Mouse (Mus musculus): ENCODE measurements around the gene Rnase11. TPM values are rescaled to one million over a fixed set of nuclear protein-coding genes. Genes with fewer than 3 reads are reported as not detected.

Rnase11 gene
- polyA plus RNA-seq, 1 experiment from 2014 or later: not detected

GRCm38 (mm10) chr14:51088970-51089673, 39.2 kb upstream of the Rnase11 start:
- no peaks in the 10 kb centered on the region for H3K36me3 ChIP-seq (replicated peaks)
- H3K4me3 ChIP-seq (replicated peaks): peak overlapping the region; percentile 69
- WGBS: under 1% methylated on average over 34 of the region's 34 CpGs
- H3K9ac ChIP-seq: peak overlapping the region; percentile 59
- H3K4me1 ChIP-seq: peaks cover 11% of the 10 kb centered on the region
- no peaks in the 10 kb centered on the region for H3K9me3 ChIP-seq
- H3K27ac ChIP-seq: peak overlapping the region; percentile 78
- peak overlapping the region; percentile 72 for H3K4me2 ChIP-seq
- ATAC-seq (ENCODE audit: low FRiP score): peak; percentile 93
- peaks cover under 1% of the 10 kb centered on the region; the same call in 1 of the 2 replicates for H3K27me3 ChIP-seq

GRCm38 (mm10) chr14:51088166-51088969, 38.4 kb upstream of the Rnase11 start:
- Histone ChIP-seq H3K9me3 (no peaks in the 10 kb centered on the region), H3K4me3 (replicated peaks) (peak overlapping the region; percentile 69), H3K36me3 (replicated peaks) (no peaks in the 10 kb centered on the region), H3K9ac (peak overlapping the region; percentile 52), H3K27ac (peak overlapping the region; percentile 78; the same call in 1 of the 2 replicates), H3K4me1 (peaks cover 12% of the 10 kb centered on the region), H3K4me2 (peak overlapping the region; percentile 72), H3K27me3 (peaks cover 8% of the 10 kb centered on the region)
- under 1% methylated on average over 23 of the region's 23 CpGs for WGBS
- peak; percentile 33 for ATAC-seq (ENCODE audit: low FRiP score)

DNA sequence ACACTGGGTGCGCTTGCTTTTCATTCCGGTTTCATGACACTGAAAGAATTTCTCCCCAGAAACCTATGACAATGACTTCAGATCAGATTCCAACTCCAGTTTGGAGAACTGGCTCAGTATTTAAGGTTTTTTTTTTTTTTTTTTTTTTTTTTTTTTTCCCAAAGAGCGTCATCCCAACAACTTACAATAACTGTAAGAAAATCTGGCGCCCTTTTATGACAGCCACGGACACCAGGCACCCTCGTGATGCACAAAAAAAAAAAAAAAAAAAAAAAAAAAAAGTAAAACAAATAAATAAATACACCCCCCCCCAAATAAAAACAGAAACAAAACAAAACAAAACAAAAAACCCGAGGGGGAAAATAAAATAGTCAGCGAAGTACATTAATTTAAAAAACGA, 37.8 kb upstream of the Rnase11 start:
- Histone ChIP-seq H3K27me3 (peaks cover 12% of the 10 kb centered on the region), H3K9ac (0 out of 2 replicates have a peak overlapping the region, but pooled peaks have one; percentile 33), H3K9me3 (no peaks in the 10 kb centered on the region), H3K36me3 (replicated peaks) (no peaks in the 10 kb centered on the region), H3K4me2 (peak overlapping the region; percentile 72), H3K4me1 (peaks cover 18% of the 10 kb centered on the region), H3K27ac (no peak overlapping the region), H3K4me3 (replicated peaks) (peak overlapping the region; percentile 69)
- no peak for ATAC-seq (ENCODE audit: low FRiP score)
- 9% methylated on average over 9 of the region's 9 CpGs for WGBS

- H3K27me3 ChIP-seq: peaks cover 16% of the 10 kb centered on the region
- WGBS: 84% methylated on average over 4 of the region's 4 CpGs
- no peak overlapping the region for H3K4me3 ChIP-seq (replicated peaks)
- H3K27ac ChIP-seq: no peak overlapping the region
- H3K9ac ChIP-seq: no peak overlapping the region
- H3K4me2 ChIP-seq: no peak overlapping the region
- H3K4me1 ChIP-seq: peaks cover 12% of the 10 kb centered on the region
- ATAC-seq (ENCODE audit: low FRiP score): no peak
- no peaks in the 10 kb centered on the region for H3K36me3 ChIP-seq (replicated peaks)
- H3K9me3 ChIP-seq: no peaks in the 10 kb centered on the region
Observed at GRCm38 (mm10) chr14:51085911-51086310, 35.9 kb upstream of the Rnase11 start.

- Histone ChIP-seq H3K4me3 (replicated peaks) (no peak overlapping the region), H3K36me3 (replicated peaks) (no peaks in the 10 kb centered on the region), H3K9me3 (no peaks in the 10 kb centered on the region), H3K4me2 (no peak overlapping the region), H3K9ac (no peak overlapping the region), H3K4me1 (peaks cover 10% of the 10 kb centered on the region), H3K27me3 (peaks cover 18% of the 10 kb centered on the region), H3K27ac (no peak overlapping the region)
- no peak for ATAC-seq (ENCODE audit: low FRiP score)
- WGBS: 78% methylated on average over 2 of the region's 2 CpGs
Observed at GRCm38 (mm10) chr14:51085086-51085485, 35.1 kb upstream of the Rnase11 start.

GRCm38 (mm10) chr14:51083805-51084204, 33.8 kb upstream of the Rnase11 start:
- peaks cover 9% of the 10 kb centered on the region for H3K4me1 ChIP-seq
- no peak overlapping the region for H3K27ac ChIP-seq
- peak overlapping the region; percentile 74 for H3K4me2 ChIP-seq
- no peaks in the 10 kb centered on the region for H3K9me3 ChIP-seq
- peaks cover 18% of the 10 kb centered on the region for H3K27me3 ChIP-seq
- 9% methylated on average over 7 of the region's 7 CpGs for WGBS
- ATAC-seq (ENCODE audit: low FRiP score): no peak
- peak overlapping the region; percentile 53 for H3K4me3 ChIP-seq (replicated peaks)
- peak overlapping the region; percentile 56; the same call in 1 of the 2 replicates for H3K9ac ChIP-seq
- H3K36me3 ChIP-seq (replicated peaks): no peaks in the 10 kb centered on the region

DNA sequence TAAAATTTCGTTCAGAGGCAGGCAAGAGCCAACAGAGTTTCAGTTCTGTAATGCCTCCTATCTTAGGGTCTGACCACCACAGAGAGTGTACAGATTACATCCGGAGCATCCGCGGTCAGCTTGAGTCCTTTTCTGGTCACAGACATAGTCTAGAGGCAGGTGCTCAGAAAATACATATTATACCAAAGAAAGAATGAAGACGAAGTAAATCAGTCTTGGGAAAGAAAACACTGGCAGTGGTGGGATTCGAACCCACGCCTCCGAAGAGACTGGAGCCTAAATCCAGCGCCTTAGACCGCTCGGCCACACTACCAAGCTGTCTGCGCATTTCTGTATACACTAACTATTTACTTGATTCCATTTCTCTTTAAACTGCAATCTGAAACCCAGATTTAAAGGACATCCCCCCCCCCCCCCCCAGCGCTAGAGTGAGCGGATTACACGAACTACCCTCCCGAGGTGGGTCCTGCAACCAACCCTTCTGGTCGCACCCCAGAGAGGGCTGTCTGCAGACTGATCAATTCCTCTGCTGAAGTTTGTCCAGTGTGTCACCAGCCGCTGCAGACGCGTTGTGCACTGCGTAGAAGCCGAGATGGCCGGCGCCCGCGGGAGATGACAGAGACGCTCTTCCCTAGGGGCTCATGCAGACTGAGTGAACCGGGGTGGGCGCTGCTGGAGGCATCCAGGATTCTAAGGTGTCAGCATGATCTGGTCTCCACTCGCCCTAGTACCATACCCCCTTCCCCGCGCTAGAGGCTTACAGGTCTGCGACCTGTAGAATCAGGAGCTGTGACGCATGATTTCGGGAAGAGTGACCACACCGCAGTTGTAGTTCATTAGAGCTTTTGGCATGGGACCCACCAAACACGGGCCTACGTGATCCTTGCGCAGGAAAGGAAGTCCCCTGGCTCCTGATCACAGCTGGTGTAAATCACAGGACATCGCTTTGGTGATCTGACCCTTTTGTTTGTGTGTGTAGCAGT, 32.9 kb upstream of the Rnase11 start:
- Histone ChIP-seq H3K4me3 (replicated peaks) (peak overlapping the region; percentile 53), H3K27me3 (peaks cover 18% of the 10 kb centered on the region), H3K4me2 (peak overlapping the region; percentile 74), H3K36me3 (replicated peaks) (no peaks in the 10 kb centered on the region), H3K9me3 (no peaks in the 10 kb centered on the region), H3K27ac (no peak overlapping the region), H3K4me1 (peaks cover 7% of the 10 kb centered on the region), H3K9ac (peak overlapping the region; percentile 56)
- ATAC-seq (ENCODE audit: low FRiP score): peak; percentile 78
- 2% methylated on average over 40 of the region's 40 CpGs for WGBS

DNA sequence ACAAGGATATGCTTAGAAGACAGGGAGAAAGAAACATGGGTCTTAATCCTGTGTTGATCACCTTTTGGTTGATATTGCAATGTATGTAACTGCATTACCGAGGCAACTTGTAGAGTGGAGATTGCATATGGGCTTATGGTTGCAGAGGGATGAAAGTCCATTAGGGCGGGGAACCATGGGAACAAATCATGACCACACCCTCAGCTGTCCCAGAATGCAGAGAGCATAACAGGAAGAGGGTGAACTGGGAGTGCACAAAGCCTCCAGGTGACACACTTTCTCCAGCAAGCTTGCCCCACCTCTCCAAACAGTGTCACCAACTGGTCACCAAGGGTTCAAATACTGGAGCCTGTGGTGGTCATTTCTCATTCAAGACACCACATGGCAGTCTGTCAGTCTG, 31.1 kb upstream of the Rnase11 start:
- Histone ChIP-seq H3K36me3 (replicated peaks) (no peaks in the 10 kb centered on the region), H3K9me3 (no peaks in the 10 kb centered on the region), H3K27me3 (peaks cover 18% of the 10 kb centered on the region), H3K9ac (no peak overlapping the region), H3K4me1 (peaks cover 7% of the 10 kb centered on the region), H3K27ac (no peak overlapping the region), H3K4me2 (no peak overlapping the region), H3K4me3 (replicated peaks) (no peak overlapping the region)
- ATAC-seq (ENCODE audit: low FRiP score): no peak
- 98% methylated on average over 2 of the region's 2 CpGs for WGBS

GRCm38 (mm10) chr14:51079180-51079579, 29.2 kb upstream of the Rnase11 start:
- no peaks in the 10 kb centered on the region for H3K9me3 ChIP-seq
- peaks cover 17% of the 10 kb centered on the region for H3K27me3 ChIP-seq
- no peak overlapping the region for H3K4me2 ChIP-seq
- H3K9ac ChIP-seq: no peak overlapping the region
- no peaks in the 10 kb centered on the region for H3K36me3 ChIP-seq (replicated peaks)
- 95% methylated on average over 1 of the region's 1 CpGs for WGBS
- no peak overlapping the region for H3K27ac ChIP-seq
- H3K4me3 ChIP-seq (replicated peaks): no peak overlapping the region
- ATAC-seq (ENCODE audit: low FRiP score): no peak
- peaks cover 7% of the 10 kb centered on the region for H3K4me1 ChIP-seq

- H3K4me1 ChIP-seq: no peaks in the 10 kb centered on the region
- no peak within 1 kb of the TSS for H3K4me3 ChIP-seq (replicated peaks)
- no peaks in the 10 kb centered on the region for H3K9me3 ChIP-seq
- H3K27ac ChIP-seq: no peak within 1 kb of the TSS
- no peak within 1 kb of the TSS for H3K4me2 ChIP-seq
- H3K9ac ChIP-seq: no peak within 1 kb of the TSS
- no peaks in the 10 kb centered on the region for H3K36me3 ChIP-seq (replicated peaks)
- WGBS: 89% methylated on average over 3 of the region's 3 CpGs
- no peaks in the 10 kb centered on the region for H3K27me3 ChIP-seq
- ATAC-seq (ENCODE audit: low FRiP score): no peak
Observed at GRCm38 (mm10) chr14:51074335-51074734, 24.4 kb upstream of the Rnase11 start, which contains the start of gene Olfr750. Olfr750 (minus strand) TSS chr14:51074435.

GRCm38 (mm10) chr14:51069617-51070016, 19.7 kb upstream of the Rnase11 start:
- no peak overlapping the region for H3K9ac ChIP-seq
- ATAC-seq (ENCODE audit: low FRiP score): no peak
- H3K4me1 ChIP-seq: 0 out of 2 replicates have a peak, but pooled peaks cover 8% of the 10 kb centered on the region
- no peaks in the 10 kb centered on the region for H3K36me3 ChIP-seq (replicated peaks)
- WGBS: 95% methylated on average over 2 of the region's 2 CpGs
- H3K9me3 ChIP-seq: no peaks in the 10 kb centered on the region
- no peak overlapping the region for H3K4me2 ChIP-seq
- H3K27me3 ChIP-seq: no peaks in the 10 kb centered on the region
- H3K27ac ChIP-seq: no peak overlapping the region
- no peak overlapping the region for H3K4me3 ChIP-seq (replicated peaks)

Measured in forebrain, embryonic 12.5 days (tissue).